ENCODE assay signal across 7 mouse cellular contexts in genomic region chr4:21957570-21958321, GRCm38 (mm10). TPM values are rescaled to one million over a fixed set of nuclear protein-coding genes. Genes with fewer than 3 reads are reported as not detected.
DNase-seq lines count a peak whose midpoint lies in the region; ATAC-seq and TF ChIP-seq lines count a peak whose summit lies in the region.

No protein-coding gene starts in this region.

- no peaks in the 10 kb centered on the region for H3K79me2 ChIP-seq in CH12.LX (replicated peaks; ENCODE audit: control insufficient read depth, extremely low read depth, insufficient read depth, poor library complexity, severe bottlenecking)

- 55% methylated on average over 7 of the region's 7 CpGs for WGBS in forebrain, embryonic 16.5 days
- WGBS in liver, embryonic 14.5 days (ENCODE audit: insufficient replicate concordance) = 43% methylated on average over 7 of the region's 7 CpGs

- H3K36me3 ChIP-seq in CH12.LX (replicated peaks in 1 of 2; ENCODE audit: control insufficient read depth in 1 of 2, insufficient read depth in 1 of 2, low read length in 1 of 2) = no peaks in the 10 kb centered on the region
- peaks cover 14% of the 10 kb centered on the region for H3K36me3 ChIP-seq in forebrain, embryonic 16.5 days (ENCODE audit: control insufficient read depth, insufficient read depth)
- H3K36me3 ChIP-seq in liver, embryonic 14.5 days (replicated peaks; ENCODE audit: control insufficient read depth, insufficient read depth, low read depth) = no peaks in the 10 kb centered on the region

- TF ChIP-seq EP300 in CH12.LX (IDR thresholded peaks at IDR 0.05; ENCODE audit: low read length) = no peak
- no peak for TF ChIP-seq EP300 in liver, embryonic 14.5 days (IDR thresholded peaks at IDR 0.05; ENCODE audit: low read depth)

- peak; percentile 72 for DNase-seq in 3T3-L1 (ENCODE audit: low read depth, low spot score)
- peak; percentile 78 for DNase-seq in CH12.LX (ENCODE audit: extremely low read depth)
- peak; percentile 32 for DNase-seq in c-Kit-positive CD71-positive TER-119-negative erythroid progenitor cells, embryonic 14.5 days (ENCODE audit: low read depth)
- peak in 1 of 3 experiments; percentile 9 for DNase-seq in liver, embryonic 14.5 days (ENCODE audit: low read depth in 3 of 3, low spot score in 3 of 3)
- peak; percentile 7 for DNase-seq in skeletal muscle tissue, adult 2 months (ENCODE audit: low read depth, low spot score)

- H3K4me2 ChIP-seq in CH12.LX (ENCODE audit: insufficient read depth, low read depth, poor library complexity, severe bottlenecking) = no peak overlapping the region
- no peak overlapping the region for H3K4me2 ChIP-seq in forebrain, embryonic 16.5 days (ENCODE audit: low read length)
- no peak overlapping the region for H3K4me2 ChIP-seq in liver, embryonic 14.5 days (ENCODE audit: low read depth)

- H3K9me3 ChIP-seq in CH12.LX (replicated peaks; ENCODE audit: low read length) = no peaks in the 10 kb centered on the region
- no peaks in the 10 kb centered on the region for H3K9me3 ChIP-seq in forebrain, embryonic 16.5 days (ENCODE audit: control insufficient read depth, low read length)
- H3K9me3 ChIP-seq in liver, embryonic 14.5 days (ENCODE audit: control insufficient read depth, low read length) = no peaks in the 10 kb centered on the region

- TF ChIP-seq POLR2A in CH12.LX (IDR thresholded peaks at IDR 0.05; ENCODE audit: low read depth, low read length) = no peak

- H3K27me3 ChIP-seq in CH12.LX (replicated peaks) = no peaks in the 10 kb centered on the region
- no peaks in the 10 kb centered on the region for H3K27me3 ChIP-seq in forebrain, embryonic 16.5 days (replicated peaks; ENCODE audit: control insufficient read depth, insufficient read depth, low read length)
- H3K27me3 ChIP-seq in liver, embryonic 14.5 days (ENCODE audit: control insufficient read depth, insufficient read depth, low read length) = no peaks in the 10 kb centered on the region

- no peak overlapping the region for H3K4me3 ChIP-seq in CH12.LX (replicated peaks in 1 of 3; ENCODE audit: low read depth in 2 of 3, low read length in 2 of 3, poor library complexity in 1 of 3)
- H3K4me3 ChIP-seq in forebrain, embryonic 16.5 days (replicated peaks; ENCODE audit: low read length) = no peak overlapping the region
- H3K4me3 ChIP-seq in liver, embryonic 14.5 days (ENCODE audit: insufficient read depth in 1 of 2, low read depth in 2 of 2, low read length in 2 of 2) = no peak overlapping the region

- TF ChIP-seq RAD21 in CH12.LX (IDR thresholded peaks at IDR 0.05; ENCODE audit: low read depth, low read length) = peak; percentile 74

- H3K9ac ChIP-seq in CH12.LX (ENCODE audit: insufficient read depth, low read depth) = no peak overlapping the region
- H3K9ac ChIP-seq in forebrain, embryonic 16.5 days (replicated peaks; ENCODE audit: low read depth, low read length) = no peak overlapping the region
- no peak overlapping the region for H3K9ac ChIP-seq in liver, embryonic 14.5 days (replicated peaks)

- dilution Hi-C loops in CH12.LX (cut with MboI; ENCODE audit: extremely low pct_ligation_motif_present, extremely low pct_unique_long_range_greater_than_20kb, low sequenced_read_pairs) = no loop called here

- peak; percentile 64 to 86 for TF ChIP-seq CTCF in CH12.LX (conservative IDR thresholded peaks at IDR 0.05 in 1 of 2, IDR thresholded peaks at IDR 0.05 in 1 of 2; ENCODE audit: low read depth in 2 of 2, low read length in 2 of 2)
- peak; percentile 66 for TF ChIP-seq CTCF in liver, embryonic 14.5 days (IDR thresholded peaks at IDR 0.05; ENCODE audit: low read depth)

- no peak overlapping the region for H3K27ac ChIP-seq in CH12.LX (ENCODE audit: insufficient read depth, low read depth)
- no peak overlapping the region for H3K27ac ChIP-seq in forebrain, embryonic 16.5 days (ENCODE audit: low read length)
- H3K27ac ChIP-seq in liver, embryonic 14.5 days = no peak overlapping the region

- in situ Hi-C loops in CH12.LX (cut with MboI; ENCODE audit: low pct_ligation_motif_present, low pct_unique_long_range_greater_than_20kb, low sequenced_read_pairs) = loop anchor here (10.0 kb wide), 1 partner anchor 113 kb away; the partner anchor contains the start of gene Pnisr

- peak; percentile 65 for ATAC-seq in forebrain, embryonic 16.5 days
- peak; percentile 52 for ATAC-seq in inflammation-experienced regulatory T-cells, adult 6 months
- no peak for ATAC-seq in liver, embryonic 14.5 days (ENCODE audit: insufficient read depth)

- H3K4me1 ChIP-seq in CH12.LX (ENCODE audit: control insufficient read depth in 1 of 2, insufficient read depth in 2 of 2) = peaks cover 0 to 17% of the 10 kb centered on the region in 2 experiments; a peak in 2 of 4 replicates
- H3K4me1 ChIP-seq in forebrain, embryonic 16.5 days (replicated peaks; ENCODE audit: control insufficient read depth, insufficient read depth, low read length) = no peaks in the 10 kb centered on the region
- H3K4me1 ChIP-seq in liver, embryonic 14.5 days (replicated peaks; ENCODE audit: control insufficient read depth in 2 of 2, insufficient read depth in 2 of 2, low read length in 1 of 2) = no peaks in the 10 kb centered on the region

TF ChIP-seq in CH12.LX, 34 proteins besides CTCF, POLR2A, EP300 and RAD21:
- TF ChIP-seq USF1 (IDR thresholded peaks at IDR 0.05; ENCODE audit: low read depth, low read length) (no peak), NRF1 (IDR thresholded peaks at IDR 0.05; ENCODE audit: low read depth, low read length) (no peak), BHLHE40 (IDR thresholded peaks at IDR 0.05; ENCODE audit: low read depth, low read length) (no peak), TBP (conservative IDR thresholded peaks at IDR 0.05; ENCODE audit: low read depth, low read length) (no peak), SMC3 (IDR thresholded peaks at IDR 0.05; ENCODE audit: low read depth, low read length) (peak; percentile 73)

RNA-seq across cellular contexts. Expression of gene Faxc, which starts 26.6 kb away (rescaled TPM):
- total RNA-seq in CH12.LX (2012; rRNA removed) (1.7 and 2.1 TPM in 2 replicates), CH12.LX (2014; rRNA removed) (0.16 TPM in 2 replicates)
- polyA plus RNA-seq in CH12.LX (2012; ENCODE audit: insufficient read length, low read depth) = 0.33 and 0.37 TPM in 2 replicates
- polyA plus RNA-seq in forebrain, embryonic 16.5 days (2015; fragmentation: Nextera tagmentation; extraction: Ambion mirVana) = 17.4 and 18.3 TPM in 2 replicates
- under 1 TPM in 2 of 3 experiments, not detected in 1; 0.15 to 0.20 TPM for polyA plus RNA-seq in inflammation-experienced regulatory T-cells, adult 6 months (2017; shearing (Covaris generic))
- 0.07 and 0.09 TPM in 2 replicates for polyA plus RNA-seq in liver, embryonic 14.5 days (2012; rRNA removed)
- 0.11 TPM in 1 of 2 replicates, not detected in the other for polyA plus RNA-seq in liver, embryonic 14.5 days (2014; fragmentation: Nextera tagmentation; extraction: Ambion mirVana)

Comparison
In these comparisons a context has a peak if more than half of its experiments do, and no peak if none do; other contexts are left out.
1. RNA of gene Faxc, which starts 26.6 kb away (polyA plus RNA-seq): 17.4 to 18.3 TPM in forebrain, embryonic 16.5 days; 0.33 to 0.37 TPM in CH12.LX, 0.15 to 0.20 TPM in inflammation-experienced regulatory T-cells, adult 6 months and 0.07 to 0.11 TPM in liver, embryonic 14.5 days; every median in the first group is over 10 times any median in the second.